Mouse (Mus musculus): ENCODE data around the gene Slc17a9. TPM values are rescaled to one million over a fixed set of nuclear protein-coding genes. Genes with fewer than 3 reads are reported as not detected.

Slc17a9 gene
- polyA plus RNA-seq, 1 experiment = 0.04 TPM

GRCm38 (mm10) chr2:180735232-180735631 lies 10.2 kb downstream of the Slc17a9 start:
- no peaks in the 10 kb centered on the region for H3K79me3 ChIP-seq (ENCODE audit: low read depth)

GRCm38 (mm10) chr2:180737984-180738383 lies 12.9 kb downstream of the Slc17a9 start:
- no peak overlapping the region for H3ac ChIP-seq (ENCODE audit: control insufficient read depth, insufficient read length, low read depth)
- H3K79me3 ChIP-seq (ENCODE audit: low read depth) = no peaks in the 10 kb centered on the region
- H3K4me3 ChIP-seq (ENCODE audit: insufficient read depth, poor library complexity, severe bottlenecking) = no peak overlapping the region
- no peaks in the 10 kb centered on the region for H3K36me3 ChIP-seq (ENCODE audit: control insufficient read depth, insufficient read depth)
- no peaks in the 10 kb centered on the region for H3K79me2 ChIP-seq (ENCODE audit: control insufficient read depth, insufficient read depth)
- peaks cover 69% of the 10 kb centered on the region for H3K27me3 ChIP-seq (ENCODE audit: control insufficient read depth, insufficient read depth, insufficient read length)
- TF ChIP-seq MYOD1 (IDR thresholded peaks at IDR 0.05; ENCODE audit: control insufficient read depth, insufficient read length, low read depth) = no peak
- no peak for TF ChIP-seq MAX (IDR thresholded peaks at IDR 0.05)
- TF ChIP-seq USF1 (IDR thresholded peaks at IDR 0.05; ENCODE audit: low read depth) = no peak
- TF ChIP-seq CEBPB (IDR thresholded peaks at IDR 0.05; ENCODE audit: low read depth) = no peak
- TF ChIP-seq FOSL1 (IDR thresholded peaks at IDR 0.05; ENCODE audit: insufficient read depth, low read length, poor library complexity, severe bottlenecking) = no peak
- TF ChIP-seq CTCF (IDR thresholded peaks at IDR 0.05; ENCODE audit: control insufficient read depth, insufficient read depth, insufficient read length) = no peak
- no peak for TF ChIP-seq MYOG (IDR thresholded peaks at IDR 0.05; ENCODE audit: control insufficient read depth, extremely low read depth, insufficient read length)

More at GRCm38 (mm10) chr2:180735232-180735631, 10.2 kb downstream of the Slc17a9 start:
- Histone ChIP-seq H3K4me3 (ENCODE audit: insufficient read depth, poor library complexity, severe bottlenecking) (no peak overlapping the region), H3K27me3 (ENCODE audit: control insufficient read depth, insufficient read depth, insufficient read length) (peaks cover 69% of the 10 kb centered on the region), H3ac (ENCODE audit: control insufficient read depth, insufficient read length, low read depth) (no peak overlapping the region), H3K79me2 (ENCODE audit: control insufficient read depth, insufficient read depth) (no peaks in the 10 kb centered on the region), H3K36me3 (ENCODE audit: control insufficient read depth, insufficient read depth) (no peaks in the 10 kb centered on the region)
- TF ChIP-seq MYOD1 (IDR thresholded peaks at IDR 0.05; ENCODE audit: control insufficient read depth, insufficient read length, low read depth) = no peak

GRCm38 (mm10) chr2:180740349-180740748 lies 15.3 kb downstream of the Slc17a9 start:
- Histone ChIP-seq H3ac (ENCODE audit: control insufficient read depth, insufficient read length, low read depth) (no peak overlapping the region), H3K27me3 (ENCODE audit: control insufficient read depth, insufficient read depth, insufficient read length) (peaks cover 54% of the 10 kb centered on the region), H3K4me3 (ENCODE audit: insufficient read depth, poor library complexity, severe bottlenecking) (no peak overlapping the region), H3K79me3 (ENCODE audit: low read depth) (no peaks in the 10 kb centered on the region), H3K36me3 (ENCODE audit: control insufficient read depth, insufficient read depth) (no peaks in the 10 kb centered on the region), H3K79me2 (ENCODE audit: control insufficient read depth, insufficient read depth) (no peaks in the 10 kb centered on the region)
- no peak for TF ChIP-seq MYOG (IDR thresholded peaks at IDR 0.05; ENCODE audit: control insufficient read depth, extremely low read depth, insufficient read length)
- TF ChIP-seq USF1 (IDR thresholded peaks at IDR 0.05; ENCODE audit: low read depth) = no peak
- TF ChIP-seq MYOD1 (IDR thresholded peaks at IDR 0.05; ENCODE audit: control insufficient read depth, insufficient read length, low read depth) = no peak
- no peak for TF ChIP-seq FOSL1 (IDR thresholded peaks at IDR 0.05; ENCODE audit: insufficient read depth, low read length, poor library complexity, severe bottlenecking)
- TF ChIP-seq MAX (IDR thresholded peaks at IDR 0.05) = no peak
- TF ChIP-seq CTCF (IDR thresholded peaks at IDR 0.05; ENCODE audit: control insufficient read depth, insufficient read depth, insufficient read length) = no peak
- no peak for TF ChIP-seq CEBPB (IDR thresholded peaks at IDR 0.05; ENCODE audit: low read depth)

GRCm38 (mm10) chr2:180741421-180741820 lies 16.4 kb downstream of the Slc17a9 start:
- Histone ChIP-seq H3ac (ENCODE audit: control insufficient read depth, insufficient read length, low read depth) (no peak overlapping the region), H3K27me3 (ENCODE audit: control insufficient read depth, insufficient read depth, insufficient read length) (peaks cover 45% of the 10 kb centered on the region), H3K36me3 (ENCODE audit: control insufficient read depth, insufficient read depth) (no peaks in the 10 kb centered on the region), H3K4me3 (ENCODE audit: insufficient read depth, poor library complexity, severe bottlenecking) (no peak overlapping the region), H3K79me2 (ENCODE audit: control insufficient read depth, insufficient read depth) (no peaks in the 10 kb centered on the region), H3K79me3 (ENCODE audit: low read depth) (no peaks in the 10 kb centered on the region)
- TF ChIP-seq MAX (IDR thresholded peaks at IDR 0.05) = no peak
- no peak for TF ChIP-seq FOSL1 (IDR thresholded peaks at IDR 0.05; ENCODE audit: insufficient read depth, low read length, poor library complexity, severe bottlenecking)
- TF ChIP-seq USF1 (IDR thresholded peaks at IDR 0.05; ENCODE audit: low read depth) = no peak
- TF ChIP-seq MYOD1 (IDR thresholded peaks at IDR 0.05; ENCODE audit: control insufficient read depth, insufficient read length, low read depth) = no peak
- no peak for TF ChIP-seq CEBPB (IDR thresholded peaks at IDR 0.05; ENCODE audit: low read depth)

GRCm38 (mm10) chr2:180742820-180743219 lies 17.8 kb downstream of the Slc17a9 start:
- no peaks in the 10 kb centered on the region for H3K79me3 ChIP-seq (ENCODE audit: low read depth)
- TF ChIP-seq CEBPB (IDR thresholded peaks at IDR 0.05; ENCODE audit: low read depth) = no peak
- no peak for TF ChIP-seq FOSL1 (IDR thresholded peaks at IDR 0.05; ENCODE audit: insufficient read depth, low read length, poor library complexity, severe bottlenecking)
- no peak for TF ChIP-seq MYOD1 (IDR thresholded peaks at IDR 0.05; ENCODE audit: control insufficient read depth, insufficient read length, low read depth)
- TF ChIP-seq CTCF (IDR thresholded peaks at IDR 0.05; ENCODE audit: control insufficient read depth, insufficient read depth, insufficient read length) = no peak
- no peak for TF ChIP-seq MYOG (IDR thresholded peaks at IDR 0.05; ENCODE audit: control insufficient read depth, extremely low read depth, insufficient read length)
- no peak for TF ChIP-seq USF1 (IDR thresholded peaks at IDR 0.05; ENCODE audit: low read depth)
- no peak overlapping the region for H3K4me3 ChIP-seq (ENCODE audit: insufficient read depth, poor library complexity, severe bottlenecking)
- H3ac ChIP-seq (ENCODE audit: control insufficient read depth, insufficient read length, low read depth) = no peak overlapping the region
- H3K79me2 ChIP-seq (ENCODE audit: control insufficient read depth, insufficient read depth) = no peaks in the 10 kb centered on the region
- H3K36me3 ChIP-seq (ENCODE audit: control insufficient read depth, insufficient read depth) = no peaks in the 10 kb centered on the region
- peaks cover 32% of the 10 kb centered on the region for H3K27me3 ChIP-seq (ENCODE audit: control insufficient read depth, insufficient read depth, insufficient read length)

GRCm38 (mm10) chr2:180743321-180743720 lies 18.3 kb downstream of the Slc17a9 start:
- no peaks in the 10 kb centered on the region for H3K36me3 ChIP-seq (ENCODE audit: control insufficient read depth, insufficient read depth)
- H3K79me3 ChIP-seq (ENCODE audit: low read depth) = no peaks in the 10 kb centered on the region
- H3ac ChIP-seq (ENCODE audit: control insufficient read depth, insufficient read length, low read depth) = no peak overlapping the region
- no peak overlapping the region for H3K4me3 ChIP-seq (ENCODE audit: insufficient read depth, poor library complexity, severe bottlenecking)
- no peaks in the 10 kb centered on the region for H3K79me2 ChIP-seq (ENCODE audit: control insufficient read depth, insufficient read depth)
- H3K27me3 ChIP-seq (ENCODE audit: control insufficient read depth, insufficient read depth, insufficient read length) = peaks cover 32% of the 10 kb centered on the region
- TF ChIP-seq USF1 (IDR thresholded peaks at IDR 0.05; ENCODE audit: low read depth) (no peak), FOSL1 (IDR thresholded peaks at IDR 0.05; ENCODE audit: insufficient read depth, low read length, poor library complexity, severe bottlenecking) (no peak), MYOG (IDR thresholded peaks at IDR 0.05; ENCODE audit: control insufficient read depth, extremely low read depth, insufficient read length) (no peak), CTCF (IDR thresholded peaks at IDR 0.05; ENCODE audit: control insufficient read depth, insufficient read depth, insufficient read length) (no peak), CEBPB (IDR thresholded peaks at IDR 0.05; ENCODE audit: low read depth) (no peak), MYOD1 (IDR thresholded peaks at IDR 0.05; ENCODE audit: control insufficient read depth, insufficient read length, low read depth) (no peak), MAX (IDR thresholded peaks at IDR 0.05) (no peak)

Measured in C2C12 (cell line).